Mouse (Mus musculus): ENCODE results near the gene 5330417C22Rik. TPM values are rescaled to one million over a fixed set of nuclear protein-coding genes. Genes with fewer than 3 reads are reported as not detected.
A peak's percentile ranks its signal among the peaks of the same experiment; 100 is the strongest.

Gene 5330417C22Rik
- polyA plus RNA-seq, 1 experiment from 2014 or later = 17.1 TPM

DNA sequence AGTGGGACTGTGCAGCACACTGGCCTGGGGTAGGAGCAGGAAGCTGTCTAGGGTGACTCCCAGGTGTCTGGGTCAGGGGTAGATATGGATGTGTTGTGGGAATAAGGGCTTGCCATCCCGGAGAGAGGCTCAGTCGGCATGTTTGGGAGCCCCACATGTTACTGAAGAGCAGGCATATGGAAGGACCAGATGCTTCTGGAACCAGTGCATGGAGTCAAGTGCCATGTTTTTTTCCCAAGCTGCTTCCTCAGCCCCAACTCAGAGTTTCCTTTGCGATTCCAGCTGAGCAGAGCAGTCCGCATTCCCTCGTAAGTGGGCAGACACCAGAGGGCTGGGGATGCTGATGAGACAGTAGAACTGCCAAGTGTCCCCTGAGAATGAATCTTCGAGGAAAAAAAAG, 113.3 kb downstream of the 5330417C22Rik start:
- no peaks in the 10 kb centered on the region for H3K27me3 ChIP-seq (replicated peaks)
- no peak overlapping the region for H3K4me3 ChIP-seq (replicated peaks)
- no peak overlapping the region for H3K9ac ChIP-seq
- peaks cover 22% of the 10 kb centered on the region for H3K36me3 ChIP-seq
- H3K9me3 ChIP-seq = no peaks in the 10 kb centered on the region
- H3K4me2 ChIP-seq (replicated peaks) = no peak overlapping the region
- no peak for ATAC-seq
- no peak overlapping the region for H3K27ac ChIP-seq
- 45% methylated on average over 6 of the region's 6 CpGs for WGBS
- peaks cover 11% of the 10 kb centered on the region for H3K4me1 ChIP-seq (replicated peaks)

DNA sequence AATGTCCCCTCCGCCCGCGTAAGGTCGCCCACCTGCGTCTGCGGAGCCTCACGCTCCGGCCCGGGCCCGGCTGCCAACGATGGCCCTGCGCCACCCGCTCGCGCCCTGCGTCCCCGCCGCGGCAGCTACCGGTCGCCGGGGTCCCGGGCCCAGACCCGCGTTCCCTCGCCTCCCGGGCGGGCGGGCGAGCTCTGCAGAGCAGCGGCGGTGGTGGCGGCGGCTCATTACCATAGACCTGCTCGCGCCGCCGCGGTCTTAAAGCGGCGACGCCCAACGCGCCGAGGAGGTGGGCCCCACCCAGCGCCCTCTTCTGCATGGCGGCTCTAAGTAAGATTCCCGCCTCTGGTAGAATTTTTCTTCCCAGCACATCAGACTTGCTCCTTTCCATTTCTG, 120.5 kb downstream of the 5330417C22Rik start:
- peak; percentile 92 for ATAC-seq
- peaks cover 17% of the 10 kb centered on the region for H3K4me1 ChIP-seq (replicated peaks)
- WGBS = under 1% methylated on average over 48 of the region's 48 CpGs

GRCm38 (mm10) chr3:108414857-108415830, 121.2 kb downstream of the 5330417C22Rik start, which contains the start of gene Celsr2:
Celsr2 (minus strand) TSS chr3:108415552.
- Histone ChIP-seq H3K4me3 (replicated peaks) (peak within 1 kb of the TSS; percentile 74), H3K9me3 (0 out of 2 replicates have a peak, but pooled peaks cover 7% of the 10 kb centered on the region), H3K4me1 (replicated peaks) (peaks cover 19% of the 10 kb centered on the region), H3K36me3 (peaks cover 10% of the 10 kb centered on the region; the same call in 1 of the 2 replicates), H3K27me3 (replicated peaks) (peaks cover 13% of the 10 kb centered on the region), H3K4me2 (replicated peaks) (peak within 1 kb of the TSS; percentile 99), H3K9ac (peak within 1 kb of the TSS; percentile 69), H3K27ac (no peak within 1 kb of the TSS; the same call in 1 of the 2 replicates)
- 7% methylated on average over 67 of the region's 67 CpGs for WGBS
- peak; percentile 60 for ATAC-seq

More for the DNA sequence above, 120.5 kb downstream of the 5330417C22Rik start:
- Histone ChIP-seq H3K27ac (no peak overlapping the region; the same call in 1 of the 2 replicates), H3K4me2 (replicated peaks) (peak overlapping the region; percentile 99), H3K27me3 (replicated peaks) (peaks cover 13% of the 10 kb centered on the region), H3K9me3 (0 out of 2 replicates have a peak, but pooled peaks cover 7% of the 10 kb centered on the region), H3K9ac (peak overlapping the region; percentile 69), H3K36me3 (peaks cover 10% of the 10 kb centered on the region; the same call in 1 of the 2 replicates), H3K4me3 (replicated peaks) (peak overlapping the region; percentile 74)

- WGBS = 98% methylated on average over 35 of the region's 35 CpGs
- ATAC-seq = no peak
- H3K27me3 ChIP-seq (replicated peaks) = peaks cover 13% of the 10 kb centered on the region
- H3K4me1 ChIP-seq (replicated peaks) = peaks cover 19% of the 10 kb centered on the region
- no peak overlapping the region for H3K4me3 ChIP-seq (replicated peaks)
- no peak overlapping the region for H3K9ac ChIP-seq
- 0 out of 2 replicates have a peak, but pooled peaks cover 7% of the 10 kb centered on the region for H3K9me3 ChIP-seq
- H3K27ac ChIP-seq = no peak overlapping the region
- no peak overlapping the region for H3K4me2 ChIP-seq (replicated peaks)
- H3K36me3 ChIP-seq = peaks cover 10% of the 10 kb centered on the region; the same call in 1 of the 2 replicates
Observed at GRCm38 (mm10) chr3:108413634-108414360, 122.5 kb downstream of the 5330417C22Rik start.

DNA sequence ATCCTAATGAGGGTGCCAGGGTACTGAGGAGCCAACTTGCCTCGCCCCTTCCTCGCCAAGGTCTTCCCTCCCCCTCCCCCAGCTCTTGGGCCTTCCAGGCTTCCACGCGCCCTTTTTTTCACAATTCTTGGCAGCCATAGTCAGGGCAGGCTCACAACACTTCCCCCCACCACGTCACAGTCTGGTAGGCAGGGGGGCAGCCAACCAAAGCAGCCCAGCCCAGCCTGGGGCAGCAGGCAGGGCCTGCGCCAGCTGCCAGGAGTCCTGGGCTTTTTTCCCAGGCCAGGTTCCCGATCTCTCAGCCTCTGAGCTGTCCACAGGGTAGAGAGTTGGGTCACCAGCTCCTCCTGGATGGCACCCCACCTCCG, 124.6 kb downstream of the 5330417C22Rik start:
- no peak overlapping the region for H3K4me3 ChIP-seq (replicated peaks)
- H3K27ac ChIP-seq = peak overlapping the region; percentile 32; the same call in 1 of the 2 replicates
- H3K27me3 ChIP-seq (replicated peaks) = peaks cover 10% of the 10 kb centered on the region; the same call in 1 of the 2 replicates

GRCm38 (mm10) chr3:108411026-108411753, 125.1 kb downstream of the 5330417C22Rik start:
- Histone ChIP-seq H3K4me1 (replicated peaks) (peaks cover 19% of the 10 kb centered on the region), H3K27me3 (replicated peaks) (peaks cover 4% of the 10 kb centered on the region; the same call in 1 of the 2 replicates), H3K36me3 (peaks cover 14% of the 10 kb centered on the region; the same call in 1 of the 2 replicates), H3K9me3 (0 out of 2 replicates have a peak, but pooled peaks cover 7% of the 10 kb centered on the region), H3K4me2 (replicated peaks) (peak overlapping the region; percentile 17; the same call in 1 of the 2 replicates), H3K9ac (peak overlapping the region; percentile 26; the same call in 1 of the 2 replicates), H3K4me3 (replicated peaks) (no peak overlapping the region), H3K27ac (peak overlapping the region; percentile 32; the same call in 1 of the 2 replicates)
- WGBS = 58% methylated on average over 5 of the region's 5 CpGs
- ATAC-seq = no peak

More for the DNA sequence above, 124.6 kb downstream of the 5330417C22Rik start:
- H3K4me2 ChIP-seq (replicated peaks) = 0 out of 2 replicates have a peak overlapping the region, but pooled peaks have one; percentile 17
- 0 out of 2 replicates have a peak overlapping the region, but pooled peaks have one; percentile 26 for H3K9ac ChIP-seq
- ATAC-seq = no peak
- H3K36me3 ChIP-seq = peaks cover 12% of the 10 kb centered on the region; the same call in 1 of the 2 replicates
- 62% methylated on average over 8 of the region's 8 CpGs for WGBS
- 0 out of 2 replicates have a peak, but pooled peaks cover 7% of the 10 kb centered on the region for H3K9me3 ChIP-seq
- peaks cover 19% of the 10 kb centered on the region for H3K4me1 ChIP-seq (replicated peaks)

DNA sequence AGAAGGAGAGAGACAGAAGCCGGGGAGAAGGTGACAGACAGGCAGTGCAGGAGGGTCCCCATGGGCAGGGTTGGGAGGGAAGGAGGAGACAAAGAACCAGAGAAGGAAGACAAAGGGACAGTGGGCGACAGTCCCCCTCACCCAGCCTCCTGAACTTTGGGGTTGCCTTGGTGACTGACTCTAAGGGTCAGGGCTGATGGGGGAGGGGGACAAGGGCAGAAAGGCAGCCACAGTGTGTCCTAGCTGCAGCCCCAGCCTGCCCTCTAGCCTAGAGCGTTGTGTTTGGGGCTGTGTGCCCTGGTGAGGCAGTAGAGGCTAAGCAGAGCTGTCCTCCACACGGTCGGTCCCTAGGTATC, 126.0 kb downstream of the 5330417C22Rik start:
- H3K9ac ChIP-seq = no peak overlapping the region; the same call in 1 of the 2 replicates
- no peak overlapping the region for H3K27ac ChIP-seq
- H3K4me2 ChIP-seq (replicated peaks) = peak overlapping the region; percentile 17; the same call in 1 of the 2 replicates
- peaks cover 14% of the 10 kb centered on the region; the same call in 1 of the 2 replicates for H3K36me3 ChIP-seq
- 0 out of 2 replicates have a peak, but pooled peaks cover 4% of the 10 kb centered on the region for H3K27me3 ChIP-seq (replicated peaks)
- no peak overlapping the region for H3K4me3 ChIP-seq (replicated peaks)
- 0 out of 2 replicates have a peak, but pooled peaks cover 7% of the 10 kb centered on the region for H3K9me3 ChIP-seq
- 40% methylated on average over 5 of the region's 5 CpGs for WGBS
- no peak for ATAC-seq
- peaks cover 18% of the 10 kb centered on the region for H3K4me1 ChIP-seq (replicated peaks)

GRCm38 (mm10) chr3:108409656-108410358, 126.5 kb downstream of the 5330417C22Rik start:
- 57% methylated on average over 8 of the region's 8 CpGs for WGBS
- no peak for ATAC-seq
- H3K4me1 ChIP-seq (replicated peaks) = peaks cover 13% of the 10 kb centered on the region
- no peak overlapping the region for H3K27ac ChIP-seq
- peaks cover 14% of the 10 kb centered on the region; the same call in 1 of the 2 replicates for H3K36me3 ChIP-seq
- 0 out of 2 replicates have a peak overlapping the region, but pooled peaks have one; percentile 17 for H3K4me2 ChIP-seq (replicated peaks)
- 0 out of 2 replicates have a peak, but pooled peaks cover 7% of the 10 kb centered on the region for H3K9me3 ChIP-seq
- H3K9ac ChIP-seq = no peak overlapping the region; the same call in 1 of the 2 replicates
- 0 out of 2 replicates have a peak, but pooled peaks cover 2% of the 10 kb centered on the region for H3K27me3 ChIP-seq (replicated peaks)
- no peak overlapping the region for H3K4me3 ChIP-seq (replicated peaks)

GRCm38 (mm10) chr3:108408517-108409008, 127.8 kb downstream of the 5330417C22Rik start:
- ATAC-seq = no peak
- 89% methylated on average over 8 of the region's 8 CpGs for WGBS
- Histone ChIP-seq H3K4me1 (replicated peaks) (peaks cover 12% of the 10 kb centered on the region; the same call in 1 of the 2 replicates), H3K4me3 (replicated peaks) (no peak overlapping the region), H3K4me2 (replicated peaks) (no peak overlapping the region), H3K27ac (no peak overlapping the region), H3K36me3 (peaks cover 8% of the 10 kb centered on the region; the same call in 1 of the 2 replicates), H3K9me3 (0 out of 2 replicates have a peak, but pooled peaks cover 7% of the 10 kb centered on the region), H3K9ac (no peak overlapping the region), H3K27me3 (replicated peaks) (no peaks in the 10 kb centered on the region)

- Histone ChIP-seq H3K27me3 (replicated peaks) (no peaks in the 10 kb centered on the region), H3K4me1 (replicated peaks) (peaks cover 12% of the 10 kb centered on the region), H3K4me2 (replicated peaks) (no peak overlapping the region), H3K9me3 (no peaks in the 10 kb centered on the region), H3K9ac (no peak overlapping the region), H3K27ac (no peak overlapping the region), H3K4me3 (replicated peaks) (no peak overlapping the region), H3K36me3 (0 out of 2 replicates have a peak, but pooled peaks cover 4% of the 10 kb centered on the region)
- no peak for ATAC-seq
- 89% methylated on average over 24 of the region's 24 CpGs for WGBS
Observed at GRCm38 (mm10) chr3:108406306-108406885, 129.9 kb downstream of the 5330417C22Rik start.
